Mouse (Mus musculus): ENCODE measurements around the gene Thra.

The Thra gene

GRCm38 (mm10) chr11:98794469-98795014, 54.1 kb downstream of the Thra start:
- peak; percentile 61 for DNase-seq (ENCODE audit: low read depth, low spot score)
- Histone ChIP-seq H3K27me3 (ENCODE audit: control insufficient read depth, insufficient read depth, low read length, poor library complexity, severe bottlenecking) (no peaks in the 10 kb centered on the region), H3K36me3 (ENCODE audit: control insufficient read depth, insufficient read depth, low read length, poor library complexity, severe bottlenecking) (no peaks in the 10 kb centered on the region)

GRCm38 (mm10) chr11:98795015-98795713, 54.7 kb downstream of the Thra start, which contains the start of gene Msl1:
Gene Msl1 (plus strand): TSS chr11:98795516.
- peak; percentile 87 for DNase-seq (ENCODE audit: low read depth, low spot score)
- H3K36me3 ChIP-seq (ENCODE audit: control insufficient read depth, insufficient read depth, low read length, poor library complexity, severe bottlenecking) = 0 out of 2 replicates have a peak, but pooled peaks cover under 1% of the 10 kb centered on the region
- no peaks in the 10 kb centered on the region for H3K27me3 ChIP-seq (ENCODE audit: control insufficient read depth, insufficient read depth, low read length, poor library complexity, severe bottlenecking)

- Histone ChIP-seq H3K36me3 (ENCODE audit: control insufficient read depth, insufficient read depth, low read length, poor library complexity, severe bottlenecking) (peaks cover 2% of the 10 kb centered on the region; the same call in 1 of the 2 replicates), H3K27me3 (ENCODE audit: control insufficient read depth, insufficient read depth, low read length, poor library complexity, severe bottlenecking) (no peaks in the 10 kb centered on the region)
- peak; percentile 64 for DNase-seq (ENCODE audit: low read depth, low spot score)
Observed at GRCm38 (mm10) chr11:98795714-98796514, 55.5 kb downstream of the Thra start.

- Histone ChIP-seq H3K27me3 (ENCODE audit: control insufficient read depth, insufficient read depth, low read length, poor library complexity, severe bottlenecking) (no peaks in the 10 kb centered on the region), H3K36me3 (ENCODE audit: control insufficient read depth, insufficient read depth, low read length, poor library complexity, severe bottlenecking) (peaks cover 8% of the 10 kb centered on the region; the same call in 1 of the 2 replicates)
- DNase-seq (ENCODE audit: low read depth, low spot score) = peak; percentile 67
Observed at GRCm38 (mm10) chr11:98796515-98797216, 56.2 kb downstream of the Thra start.

- no peaks in the 10 kb centered on the region for H3K27me3 ChIP-seq (ENCODE audit: control insufficient read depth, insufficient read depth, low read length, poor library complexity, severe bottlenecking)
- H3K36me3 ChIP-seq (ENCODE audit: control insufficient read depth, insufficient read depth, low read length, poor library complexity, severe bottlenecking) = peaks cover 8% of the 10 kb centered on the region; the same call in 1 of the 2 replicates
- DNase-seq (ENCODE audit: low read depth, low spot score) = peak; percentile 14
Observed at GRCm38 (mm10) chr11:98797306-98797705, 56.9 kb downstream of the Thra start.

GRCm38 (mm10) chr11:98797909-98798308, 57.5 kb downstream of the Thra start:
- no peak for DNase-seq (ENCODE audit: low read depth, low spot score)
- H3K27me3 ChIP-seq (ENCODE audit: control insufficient read depth, insufficient read depth, low read length, poor library complexity, severe bottlenecking) = no peaks in the 10 kb centered on the region
- peaks cover 8% of the 10 kb centered on the region; the same call in 1 of the 2 replicates for H3K36me3 ChIP-seq (ENCODE audit: control insufficient read depth, insufficient read depth, low read length, poor library complexity, severe bottlenecking)

- peaks cover 18% of the 10 kb centered on the region for H3K36me3 ChIP-seq (ENCODE audit: control insufficient read depth, insufficient read depth, low read length, poor library complexity, severe bottlenecking)
Observed at GRCm38 (mm10) chr11:98804605-98805004, 64.2 kb downstream of the Thra start, which contains the start of gene Casc3. Gene Casc3 (plus strand): TSS chr11:98804905.

GRCm38 (mm10) chr11:98808417-98808816, 68.0 kb downstream of the Thra start:
- peaks cover 11% of the 10 kb centered on the region for H3K36me3 ChIP-seq (ENCODE audit: control insufficient read depth, insufficient read depth, low read length, poor library complexity, severe bottlenecking)
- no peaks in the 10 kb centered on the region for H3K27me3 ChIP-seq (ENCODE audit: control insufficient read depth, insufficient read depth, low read length, poor library complexity, severe bottlenecking)
- no peak for DNase-seq (ENCODE audit: low read depth, low spot score)

More at GRCm38 (mm10) chr11:98804605-98805004, 64.2 kb downstream of the Thra start, which contains the start of gene Casc3:
- no peaks in the 10 kb centered on the region for H3K27me3 ChIP-seq (ENCODE audit: control insufficient read depth, insufficient read depth, low read length, poor library complexity, severe bottlenecking)
- no peak for DNase-seq (ENCODE audit: low read depth, low spot score)

- peak; percentile 99 for DNase-seq (ENCODE audit: low read depth, low spot score)
- Histone ChIP-seq H3K36me3 (ENCODE audit: control insufficient read depth, insufficient read depth, low read length, poor library complexity, severe bottlenecking) (peaks cover 13% of the 10 kb centered on the region), H3K27me3 (ENCODE audit: control insufficient read depth, insufficient read depth, low read length, poor library complexity, severe bottlenecking) (no peaks in the 10 kb centered on the region)
Observed at GRCm38 (mm10) chr11:98809457-98810290, 69.2 kb downstream of the Thra start.

GRCm38 (mm10) chr11:98810686-98811085, 70.2 kb downstream of the Thra start:
- no peak for DNase-seq (ENCODE audit: low read depth, low spot score)
- Histone ChIP-seq H3K27me3 (ENCODE audit: control insufficient read depth, insufficient read depth, low read length, poor library complexity, severe bottlenecking) (no peaks in the 10 kb centered on the region), H3K36me3 (ENCODE audit: control insufficient read depth, insufficient read depth, low read length, poor library complexity, severe bottlenecking) (peaks cover 8% of the 10 kb centered on the region; the same call in 1 of the 2 replicates)

- peak; percentile 70 for DNase-seq (ENCODE audit: low read depth, low spot score)
- H3K36me3 ChIP-seq (ENCODE audit: control insufficient read depth, insufficient read depth, low read length, poor library complexity, severe bottlenecking) = peaks cover 9% of the 10 kb centered on the region
- no peaks in the 10 kb centered on the region for H3K27me3 ChIP-seq (ENCODE audit: control insufficient read depth, insufficient read depth, low read length, poor library complexity, severe bottlenecking)
Observed at GRCm38 (mm10) chr11:98816706-98817239, 76.3 kb downstream of the Thra start.

Data from splenic B cell, adult 2 months (primary cell).